Mouse (Mus musculus): ENCODE measurements around the gene Rtkn. TPM values are rescaled to one million over a fixed set of nuclear protein-coding genes. Genes with fewer than 3 reads are reported as not detected.

The Rtkn gene
- total RNA-seq (2021), result 10 to 100 TPM in 1 of 2 experiments, 1 to 10 TPM in 1; 9.3 to 11.7 TPM
- long read RNA-seq, experiment 1, partial matches to known transcripts, result 8 of 14 reads
- long read RNA-seq, experiment 1, other reads (novel, unspliced or antisense), result 3 of 14 reads
- long read RNA-seq, experiment 2, partial matches to known transcripts, result 7 of 13 reads
- long read RNA-seq, experiment 2, other reads (novel, unspliced or antisense), result 3 of 13 reads

DNA sequence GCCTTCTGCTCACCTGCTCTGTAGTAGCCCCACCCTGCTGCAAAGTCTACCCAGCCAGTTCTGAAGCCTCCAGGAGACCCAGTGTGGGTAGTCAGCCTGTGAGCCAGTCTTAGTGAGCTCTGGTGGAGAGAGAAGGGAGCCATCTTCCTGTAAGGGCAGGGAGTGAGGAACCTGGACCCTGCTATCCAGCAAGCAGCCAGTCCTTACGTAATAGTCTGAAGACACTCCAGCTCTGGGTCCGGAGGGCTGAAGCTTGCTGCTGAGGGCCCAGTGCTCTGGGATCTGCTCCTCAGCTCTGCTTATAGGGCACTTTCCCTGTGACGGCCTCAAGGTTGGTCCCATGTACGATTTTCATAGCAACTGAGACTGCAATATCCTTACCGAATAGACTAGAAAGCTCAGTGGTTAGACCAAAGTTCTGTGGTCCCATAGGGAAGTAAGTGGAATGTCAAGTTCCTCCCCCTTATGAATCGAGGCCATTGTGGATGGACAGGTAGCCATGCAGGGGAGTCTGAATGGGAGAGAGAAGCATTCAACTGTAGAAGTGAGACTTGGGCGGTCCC, at the start of gene Rtkn:
TSS of gene Rtkn (plus strand) at position 513 of the 563 bp plus-strand sequence.
- DNase-seq (ENCODE audit: low spot score), result no peak

DNA sequence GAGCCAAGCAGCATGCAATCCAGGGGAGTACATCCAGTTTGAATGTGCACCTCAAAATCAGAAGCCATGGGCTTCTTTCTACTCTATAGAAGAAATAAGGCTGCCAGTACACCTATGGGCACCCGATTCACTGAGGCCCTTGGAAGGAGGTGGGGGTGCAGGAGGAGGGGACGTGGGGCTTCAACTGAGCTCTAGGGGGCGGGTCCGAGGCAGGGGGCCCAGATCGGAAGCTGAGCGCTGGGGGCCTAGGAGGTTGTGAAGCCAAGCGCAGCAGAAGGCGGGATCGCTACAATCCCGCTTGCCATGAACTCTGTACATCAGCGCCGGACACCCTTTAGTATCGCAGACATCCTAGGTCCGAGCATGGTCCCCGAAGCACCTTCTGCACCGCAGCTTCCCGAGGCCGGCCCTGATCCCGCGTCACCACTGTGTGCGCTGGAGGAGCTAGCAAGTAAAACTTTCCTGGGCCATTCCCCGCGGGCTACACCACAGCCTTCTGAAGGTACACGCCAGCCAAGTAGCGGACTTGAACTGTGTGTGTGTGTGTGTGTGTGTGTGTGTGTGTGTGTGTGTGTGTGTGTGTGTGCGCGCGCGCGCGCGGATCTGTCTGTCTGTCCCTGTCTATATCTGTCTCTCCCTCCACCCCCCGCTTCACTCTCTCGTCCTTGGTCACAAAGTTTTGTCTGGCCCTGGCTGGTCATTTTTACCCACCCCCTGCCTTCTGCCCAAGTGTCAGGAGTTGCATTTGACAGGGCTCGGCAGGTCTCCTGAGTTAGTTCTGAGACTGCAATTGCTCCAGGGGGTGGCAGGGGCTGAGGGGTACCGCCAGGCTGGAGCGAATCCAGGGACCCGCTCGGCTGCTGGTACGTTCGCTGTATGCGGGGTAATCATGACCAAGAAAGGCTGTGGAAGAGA, 48.9 kb upstream of the Rtkn start, which contains the start of gene Lbx2:
TSS of gene Lbx2 (plus strand) at position 247 of the 915 bp plus-strand sequence.
- DNase-seq (ENCODE audit: low spot score), result no peak

DNA sequence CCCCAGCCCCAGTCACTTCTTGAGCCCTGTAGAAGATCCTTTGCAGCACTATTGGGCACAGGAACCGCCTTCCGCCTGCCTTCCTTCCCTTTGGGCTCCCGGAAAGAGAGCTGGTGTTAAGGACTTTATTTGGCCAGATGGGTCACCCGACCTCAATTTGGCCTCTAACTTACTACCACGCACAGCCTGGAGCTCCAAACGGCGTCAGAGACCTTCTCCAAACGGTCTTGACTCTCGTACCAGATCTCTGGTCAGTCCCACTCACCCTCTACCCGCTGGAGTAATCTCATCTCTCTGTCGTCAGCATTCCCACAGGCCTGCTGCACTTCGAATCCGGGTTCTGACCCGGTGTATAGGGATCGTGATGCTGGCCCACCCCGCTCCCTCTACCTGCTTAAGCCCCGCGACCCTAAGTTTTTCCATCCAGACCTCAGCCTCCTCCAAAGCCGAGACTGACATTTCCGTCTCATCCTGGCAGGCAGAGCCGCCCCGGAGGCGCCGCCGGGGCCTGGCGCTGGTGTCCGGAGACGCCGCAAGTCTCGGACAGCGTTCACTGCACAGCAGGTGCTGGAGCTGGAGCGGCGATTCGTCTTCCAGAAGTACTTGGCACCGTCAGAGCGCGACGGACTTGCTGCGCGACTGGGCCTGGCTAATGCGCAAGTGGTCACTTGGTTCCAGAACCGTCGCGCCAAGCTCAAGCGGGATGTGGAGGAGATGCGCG, 47.9 kb upstream of the Rtkn start:
- DNase-seq (ENCODE audit: low spot score), result peak; percentile 49

DNA sequence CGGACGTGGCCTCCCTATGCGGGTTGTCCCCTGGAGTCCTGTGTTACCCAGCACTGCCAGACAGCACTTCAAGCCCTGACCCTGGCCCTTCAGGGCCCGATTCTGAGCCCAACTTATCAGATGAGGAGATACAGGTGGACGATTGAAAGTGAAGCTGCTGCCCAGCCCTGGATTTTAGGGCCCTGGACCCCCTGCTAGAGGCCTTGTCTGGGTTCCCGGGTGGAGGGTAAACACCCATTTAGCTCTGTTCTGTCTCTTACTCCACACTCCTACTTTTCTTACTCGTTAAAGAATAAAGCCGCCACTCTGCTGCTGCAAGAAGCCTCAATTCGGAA, 47.4 kb upstream of the Rtkn start:
- no peak for DNase-seq (ENCODE audit: low spot score)

DNA sequence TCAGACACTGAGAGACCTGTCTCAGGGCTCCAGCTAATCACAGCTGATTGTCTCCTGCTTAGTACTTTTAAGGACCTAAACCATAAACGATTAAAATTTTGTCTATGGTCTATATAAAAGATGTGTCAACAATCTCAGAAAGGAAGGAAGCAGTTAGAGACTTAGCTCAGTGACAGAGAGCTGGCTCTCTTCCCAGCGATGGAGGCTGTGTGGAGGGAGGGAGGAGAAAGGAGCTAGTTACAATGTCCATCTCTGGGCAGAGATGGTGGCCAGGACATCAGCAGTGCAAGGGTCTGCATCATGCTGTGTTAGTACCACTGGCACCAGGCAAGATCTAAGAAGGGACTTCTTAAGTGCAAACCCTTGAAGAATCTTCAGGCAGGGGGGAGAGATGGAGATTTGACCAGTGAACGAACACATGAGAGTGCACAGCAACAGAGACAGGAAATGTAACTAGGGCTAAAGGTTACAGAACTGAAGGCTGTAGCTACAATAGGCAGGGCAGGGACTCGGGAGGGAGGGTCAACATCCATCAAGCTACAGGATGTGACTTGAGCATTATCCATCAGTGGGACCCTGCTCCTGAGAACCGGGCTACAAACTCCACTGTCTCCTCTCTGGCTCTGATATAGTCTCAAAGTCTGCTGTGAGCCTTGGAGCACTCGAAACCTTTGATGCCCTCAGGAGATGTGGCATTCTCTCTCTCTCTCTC, 42.7 kb upstream of the Rtkn start:
- DNase-seq (ENCODE audit: low spot score), result no peak

DNA sequence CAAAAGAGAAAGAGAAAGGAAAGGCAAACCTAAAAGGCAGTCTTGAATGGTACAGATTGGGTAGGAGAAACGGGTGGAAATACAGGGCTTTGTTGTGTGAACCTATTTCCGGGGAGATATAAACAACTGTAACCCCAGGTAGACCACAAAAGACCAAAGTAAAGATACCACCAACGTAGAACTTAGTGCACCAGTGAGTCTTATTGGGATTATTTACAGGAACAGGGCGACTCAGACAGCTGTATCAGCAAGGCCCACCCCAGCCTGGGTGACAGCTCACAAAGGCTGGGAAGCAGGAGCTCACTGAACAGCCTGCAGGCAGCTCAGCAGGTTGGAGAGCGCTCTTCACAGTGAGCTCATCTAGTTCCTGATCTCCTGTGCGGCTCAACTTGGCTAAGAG, 39.3 kb upstream of the Rtkn start:
- no peak for DNase-seq (ENCODE audit: low spot score)

DNA sequence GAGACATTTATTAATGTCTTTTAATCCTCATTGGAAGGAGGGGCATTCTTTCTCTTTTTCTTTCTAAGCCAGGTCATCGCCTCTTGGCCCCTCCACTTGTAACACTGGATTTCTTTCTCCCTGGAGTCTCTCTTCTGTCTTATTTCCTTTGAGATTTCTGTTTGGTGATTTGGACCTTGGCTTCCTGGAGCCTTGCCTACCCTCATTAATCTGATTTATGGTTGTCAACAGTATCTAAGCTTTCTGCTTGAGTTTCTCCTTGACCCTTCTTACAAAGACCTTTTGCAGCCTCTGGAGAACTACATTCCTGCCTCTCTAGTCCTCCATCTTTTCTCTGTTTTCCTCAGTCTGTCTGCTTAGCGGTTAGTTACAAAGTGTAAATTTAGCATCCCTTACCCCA, 36.9 kb upstream of the Rtkn start:
- DNase-seq (ENCODE audit: low spot score), result no peak

DNA sequence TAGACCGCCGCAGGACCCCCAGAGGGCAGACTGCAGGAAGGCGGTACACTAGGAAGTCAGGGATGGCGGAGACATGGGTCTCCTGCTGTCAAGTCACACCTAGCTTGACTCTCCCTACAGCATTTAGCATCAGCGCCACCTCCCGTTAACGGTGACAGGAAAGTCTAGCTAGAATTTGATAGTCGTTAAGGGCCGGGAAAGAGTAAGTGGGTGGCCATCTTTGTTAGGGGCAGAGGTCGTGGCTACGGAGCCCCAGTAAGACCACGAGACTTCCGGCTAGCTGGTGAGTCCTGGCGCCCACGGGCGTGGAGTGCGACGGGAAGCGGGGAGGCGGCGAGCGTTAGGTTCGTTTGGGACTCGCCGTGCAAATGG, 34.0 kb upstream of the Rtkn start, which contains the start of the genes Ccdc142 and Gm42688:
TSS of gene Ccdc142 (plus strand) at position 286 of the 372 bp plus-strand sequence.
TSS of gene Gm42688 (plus strand) at position 302 of the 372 bp plus-strand sequence.
- DNase-seq (ENCODE audit: low spot score), result peak; percentile 93

DNA sequence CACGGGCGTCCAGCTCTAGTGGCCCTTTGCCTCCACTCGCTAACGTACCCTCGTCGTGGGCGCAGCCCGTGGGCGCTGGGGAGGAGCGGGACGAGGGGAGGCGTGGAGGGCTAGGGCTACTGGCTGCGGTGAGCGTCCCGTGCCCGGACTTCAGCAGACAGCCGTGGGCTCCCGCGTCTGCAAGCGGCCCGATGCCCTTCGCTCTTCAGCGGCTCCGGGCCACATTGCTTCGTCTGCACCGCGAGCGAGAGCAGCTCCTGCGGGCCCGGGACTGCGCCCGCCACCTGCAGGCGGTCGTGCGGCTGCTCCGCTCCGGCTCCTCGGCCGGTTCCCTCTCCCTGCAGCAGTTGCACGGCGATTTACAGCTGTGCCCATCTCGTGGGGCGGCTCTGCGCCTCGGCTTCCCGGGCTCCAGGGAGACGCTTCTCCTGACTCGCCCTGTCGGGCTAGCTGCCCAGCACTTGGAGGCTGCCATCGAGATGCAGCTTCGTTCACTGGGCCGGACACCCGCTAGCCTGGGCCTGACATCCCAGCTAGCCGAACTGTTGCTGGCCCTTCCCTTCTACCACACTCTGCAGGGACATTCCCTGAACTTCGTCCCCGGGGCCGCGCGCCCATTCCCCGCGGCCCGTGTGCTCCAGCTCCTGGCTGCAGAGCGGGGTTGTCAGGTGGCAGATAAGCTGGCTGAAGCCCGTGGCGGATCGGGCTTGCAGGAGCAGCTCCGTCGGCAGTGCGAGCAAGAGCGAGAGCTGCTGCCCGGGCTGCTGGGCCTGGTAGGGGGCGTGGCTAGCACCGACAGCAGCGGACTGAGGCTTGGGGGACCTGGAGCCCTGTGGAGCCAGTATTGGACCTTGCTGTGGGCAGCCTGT, 33.3 kb upstream of the Rtkn start:
- DNase-seq (ENCODE audit: low spot score), result peak; percentile 53

DNA sequence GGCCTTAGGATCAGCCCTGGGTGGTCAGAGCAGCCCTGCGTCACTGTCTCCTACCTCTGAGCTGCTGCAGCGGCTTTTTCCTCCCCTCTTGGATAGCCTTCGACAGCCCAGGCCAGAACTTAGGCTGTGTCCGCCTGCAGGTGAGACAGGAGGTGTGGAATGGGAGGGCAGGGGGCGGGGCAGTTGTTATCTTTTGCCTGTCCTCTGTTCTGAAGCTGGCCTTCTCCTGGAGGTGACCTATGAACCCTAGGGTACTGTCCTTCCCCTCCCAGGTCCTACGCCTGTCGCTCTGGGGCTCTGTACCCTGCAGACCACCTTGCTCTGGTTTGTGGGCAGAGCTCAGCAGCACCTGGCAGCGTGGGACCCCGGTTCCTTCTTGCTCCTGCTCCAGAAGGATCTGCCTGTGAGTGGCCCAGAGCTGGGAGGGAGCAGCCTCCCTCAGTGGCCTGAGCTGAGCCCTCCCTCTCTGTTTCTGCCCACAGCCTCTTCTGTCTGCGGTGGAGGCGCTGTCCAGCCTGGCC, 32.1 kb upstream of the Rtkn start:
- no peak for DNase-seq (ENCODE audit: low spot score)

DNA sequence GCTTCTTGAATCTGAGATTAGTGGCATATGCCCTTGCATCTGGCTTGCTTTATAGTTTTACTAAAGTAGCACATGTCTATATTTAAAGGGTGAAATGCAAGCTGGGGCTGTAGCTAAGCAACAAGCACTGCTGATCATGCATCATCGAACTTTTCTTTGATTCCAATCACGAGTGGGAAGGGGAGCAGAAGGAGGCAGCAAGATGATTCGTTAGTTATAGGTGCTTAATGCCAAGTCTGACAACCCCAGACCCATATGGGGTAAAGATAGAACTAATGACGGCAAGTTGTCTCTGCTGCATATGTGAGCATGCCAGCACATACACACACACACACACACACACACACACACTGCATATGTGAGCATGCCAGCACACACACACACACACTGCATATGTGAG, 31.1 kb upstream of the Rtkn start:
- no peak for DNase-seq (ENCODE audit: low spot score)

DNA sequence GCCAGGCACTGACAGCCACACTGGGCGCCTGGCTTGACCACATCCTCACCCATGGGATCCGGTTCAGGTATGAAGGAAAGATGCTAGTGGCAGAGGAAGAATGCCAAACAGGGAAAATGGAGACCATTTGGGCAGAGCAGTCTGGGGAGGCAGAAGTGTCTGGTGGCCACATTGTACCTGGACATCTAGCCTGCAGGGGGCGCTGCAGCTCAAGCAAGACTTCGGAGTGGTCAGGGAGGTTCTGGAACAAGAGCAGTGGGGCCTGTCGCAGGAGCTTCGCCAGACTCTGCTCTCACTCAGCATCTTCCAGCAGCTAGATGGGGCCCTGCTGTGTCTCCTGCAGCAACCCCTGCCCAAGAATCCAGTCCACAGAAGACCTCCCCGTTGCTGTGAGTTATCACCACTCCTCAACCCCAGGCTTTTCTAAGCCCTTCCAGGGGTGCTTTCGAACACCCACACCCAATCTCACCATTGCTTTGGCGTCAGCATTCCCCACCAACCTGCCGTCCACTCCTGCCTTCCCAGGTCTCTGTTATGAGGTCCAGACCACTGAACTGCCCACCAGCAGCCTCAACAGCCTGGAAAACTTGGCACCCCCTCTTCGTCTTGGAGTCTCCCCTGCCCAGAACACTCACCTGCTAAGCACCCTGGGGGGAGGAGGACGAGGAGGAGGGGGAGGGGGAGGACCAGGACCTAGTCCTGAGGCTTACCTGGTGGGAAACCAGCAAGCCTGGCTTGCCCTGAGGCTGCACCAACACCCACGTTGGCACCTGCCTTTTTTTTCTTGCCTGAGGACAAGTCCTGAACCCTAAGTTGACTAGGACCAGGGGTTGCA, 27.5 kb upstream of the Rtkn start:
- DNase-seq (ENCODE audit: low spot score), result peak; percentile 75

DNA sequence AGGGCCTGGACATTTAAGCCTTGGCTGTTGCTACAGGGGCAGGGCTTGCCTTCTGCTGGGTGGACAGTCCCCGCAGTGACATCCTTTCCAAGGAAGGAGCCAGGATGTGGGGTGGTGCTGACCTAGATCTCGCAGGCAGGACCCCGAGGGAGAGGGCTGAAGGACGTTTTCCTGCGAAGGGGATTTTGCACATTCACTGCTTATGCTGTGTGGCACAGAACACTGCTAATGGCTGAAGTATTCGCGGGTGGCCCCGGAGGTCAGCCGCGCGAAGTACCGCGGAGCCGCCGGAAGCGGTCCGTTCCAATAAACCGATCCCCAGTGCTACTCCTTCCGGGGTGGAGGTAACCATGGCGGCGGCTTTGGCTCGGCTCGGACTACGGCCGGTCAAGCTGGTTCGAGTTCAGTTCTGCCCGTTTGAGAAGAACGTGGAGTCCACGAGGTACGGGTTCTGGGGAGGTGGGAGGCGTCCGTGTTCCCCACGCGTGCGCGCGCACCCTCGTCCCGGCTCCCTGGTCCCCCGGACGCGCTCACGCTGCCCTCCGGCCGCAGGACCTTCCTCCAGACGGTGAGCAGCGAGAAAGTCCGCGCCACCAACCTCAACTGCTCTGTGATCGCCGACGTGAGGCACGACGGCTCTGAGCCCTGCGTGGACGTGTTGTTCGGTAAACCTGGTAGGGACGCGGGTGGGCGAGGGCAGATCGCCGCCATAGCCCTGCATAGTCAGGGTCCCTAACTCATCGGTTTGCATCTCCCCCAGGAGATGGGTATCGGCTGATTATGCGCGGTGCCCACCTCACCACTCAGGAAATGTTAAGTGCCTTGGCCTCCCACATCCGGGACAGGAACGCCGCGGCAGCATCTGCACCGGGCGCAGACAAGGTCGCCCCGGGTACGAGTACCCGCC, 26.2 kb upstream of the Rtkn start, which contains the start of gene Mrpl53:
TSS of gene Mrpl53 (plus strand) at position 279 of the 907 bp plus-strand sequence.
- DNase-seq (ENCODE audit: low spot score), result peak; percentile 85

DNA sequence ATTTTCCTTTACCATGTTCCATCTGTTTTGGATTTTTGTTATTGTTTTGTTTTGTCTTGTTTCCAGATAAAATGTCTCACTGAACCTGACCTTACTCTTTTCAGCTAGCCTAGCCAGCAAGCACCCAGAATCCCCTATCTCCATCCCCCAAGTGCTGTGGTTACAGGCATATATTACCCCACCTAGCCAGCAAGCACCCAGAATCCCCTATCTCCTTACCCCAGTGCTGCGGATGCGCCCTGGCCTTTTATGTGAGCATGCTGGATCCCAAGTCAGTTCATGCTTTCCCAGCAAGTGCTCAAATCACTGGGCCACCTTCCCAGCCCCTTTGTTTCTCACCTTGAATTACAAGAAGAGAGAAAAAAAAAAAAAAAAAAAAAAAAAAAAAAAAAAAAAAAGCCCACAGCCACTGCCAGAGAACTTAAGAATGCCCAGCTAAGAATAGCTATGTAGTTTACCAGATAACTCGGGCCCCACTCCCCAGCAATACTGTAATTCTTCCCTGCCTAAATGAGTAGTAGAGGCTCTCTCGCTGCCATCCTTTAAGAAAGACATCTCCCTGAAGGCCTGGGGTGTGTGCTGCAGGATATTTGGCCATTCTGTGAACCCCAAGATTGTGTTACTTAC, 23.6 kb upstream of the Rtkn start:
- no peak for DNase-seq (ENCODE audit: low spot score)

DNA sequence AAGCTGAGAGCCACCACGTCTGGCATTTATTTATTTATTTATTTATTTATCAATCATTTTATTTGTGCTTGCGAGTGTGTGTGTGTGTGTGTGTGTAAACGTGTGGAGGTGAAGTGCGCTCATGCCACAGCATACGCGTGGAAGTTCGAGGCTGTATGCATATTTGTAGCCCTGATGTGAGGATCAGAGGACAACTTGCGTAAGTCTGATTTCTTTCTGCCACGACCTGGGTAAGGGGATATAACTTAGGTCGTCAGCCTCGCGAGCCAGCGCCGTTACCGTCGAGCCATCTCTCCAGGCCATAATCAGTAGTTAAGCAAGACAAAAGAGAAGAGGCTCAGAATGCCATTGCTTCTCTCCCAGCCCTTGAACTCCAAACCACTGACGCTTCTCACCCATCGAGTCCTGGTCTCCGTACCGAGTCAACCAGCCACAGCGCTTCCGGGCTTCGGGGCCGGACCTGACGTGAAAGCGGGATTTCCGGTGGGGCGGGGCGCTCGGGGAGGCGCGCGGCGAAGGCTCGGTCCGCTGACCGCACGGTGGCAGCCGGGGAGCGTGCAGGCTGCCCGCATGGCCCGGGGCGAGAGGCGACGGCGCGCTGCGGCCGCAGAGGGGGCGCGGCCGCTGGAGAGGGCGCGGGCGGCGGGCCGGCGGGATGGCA, 20.1 kb upstream of the Rtkn start, which contains the start of gene Mogs:
TSS of gene Mogs (plus strand) at position 486 of the 661 bp plus-strand sequence.
- DNase-seq (ENCODE audit: low spot score), result peak; percentile 93

DNA sequence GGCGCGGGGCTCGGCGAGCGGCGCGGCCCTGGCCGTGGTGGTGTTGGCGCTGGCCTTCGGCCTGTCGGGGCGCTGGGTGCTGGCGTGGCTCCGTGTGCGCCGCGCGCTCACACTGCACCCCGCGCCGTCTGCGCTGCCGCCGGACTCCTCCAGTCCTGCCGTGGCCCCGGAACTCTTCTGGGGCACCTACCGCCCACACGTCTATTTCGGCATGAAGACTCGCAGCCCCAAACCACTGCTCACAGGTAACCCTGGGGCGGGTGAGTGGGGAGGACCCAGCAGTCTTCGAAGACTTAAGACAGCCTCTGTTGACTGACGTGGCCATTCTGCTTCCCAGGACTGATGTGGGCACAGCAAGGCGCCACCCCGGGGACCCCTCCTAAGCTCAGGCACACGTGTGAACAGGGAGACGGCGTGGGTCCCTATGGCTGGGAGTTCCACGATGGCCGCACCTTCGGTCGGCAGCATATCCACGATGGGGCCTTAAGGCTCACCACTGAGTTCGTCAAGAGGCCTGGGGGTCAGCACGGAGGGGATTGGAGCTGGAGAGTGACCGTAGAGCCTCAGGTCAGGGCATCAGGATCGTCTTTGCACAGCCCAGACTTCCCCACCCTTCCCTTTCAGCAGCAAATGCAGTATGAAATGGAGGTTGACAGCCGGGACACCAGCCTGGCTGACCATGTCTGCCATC, 19.4 kb upstream of the Rtkn start:
- no peak for DNase-seq (ENCODE audit: low spot score)
